Mouse (Mus musculus): ENCODE data around the gene Cnpy3.
"Not testable (repeated sequence)": the region's sequence is repeated elsewhere in the genome, so short reads cannot be mapped to it uniquely, and the experiment has no call there.

Cnpy3 gene

DNA sequence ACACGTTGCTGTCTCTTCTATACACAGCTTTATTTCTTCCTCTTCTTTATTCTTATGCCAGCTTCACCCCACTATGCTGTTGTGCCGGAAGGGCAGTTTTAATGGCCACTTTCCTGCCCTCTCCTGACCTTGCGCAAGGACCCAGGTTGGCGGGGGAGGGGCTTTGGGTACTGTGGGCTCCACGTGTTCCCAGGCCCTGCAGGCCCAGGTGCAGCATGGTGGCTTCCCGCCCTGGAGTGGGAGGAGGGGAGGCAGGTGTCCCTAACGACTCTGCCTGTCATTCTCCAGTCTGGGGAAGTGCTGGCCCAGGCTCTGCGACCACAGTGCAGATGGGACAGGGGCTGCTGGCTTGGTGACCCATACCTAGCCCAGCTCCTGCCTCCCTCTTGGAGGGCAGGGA is 15.9 kb upstream of the Cnpy3 start:
- no peak for DNase-seq (ENCODE audit: extremely low spot score, low read depth, low spot score)

DNA sequence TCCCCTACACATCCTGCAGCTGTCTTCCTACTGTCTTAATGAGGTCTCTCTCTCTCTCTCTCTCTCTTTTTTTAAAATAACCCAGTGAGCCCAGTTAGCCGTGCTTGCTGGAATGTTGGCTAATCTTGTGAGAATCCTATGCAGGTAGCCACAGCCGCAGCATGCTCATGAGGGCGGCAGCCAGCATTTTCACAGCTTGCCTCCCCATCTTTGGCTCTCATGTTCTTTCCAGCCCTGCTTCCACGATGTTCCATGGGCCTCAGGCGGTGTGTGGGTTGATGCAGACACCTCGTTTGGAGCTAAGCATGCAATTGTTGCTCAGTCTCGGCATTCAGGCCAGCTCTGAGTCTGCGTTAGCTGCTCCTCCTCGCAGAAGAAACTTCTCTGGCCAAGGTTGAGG is 12.9 kb upstream of the Cnpy3 start:
- DNase-seq (ENCODE audit: extremely low spot score, low read depth, low spot score) = not testable (repeated sequence)

GRCm38 (mm10) chr17:46763544-46763943 is 11.5 kb upstream of the Cnpy3 start, which contains the start of gene Ptcra:
Gene Ptcra (minus strand): TSS chr17:46763712.
- no peak for DNase-seq (ENCODE audit: extremely low spot score, low read depth, low spot score)

DNA sequence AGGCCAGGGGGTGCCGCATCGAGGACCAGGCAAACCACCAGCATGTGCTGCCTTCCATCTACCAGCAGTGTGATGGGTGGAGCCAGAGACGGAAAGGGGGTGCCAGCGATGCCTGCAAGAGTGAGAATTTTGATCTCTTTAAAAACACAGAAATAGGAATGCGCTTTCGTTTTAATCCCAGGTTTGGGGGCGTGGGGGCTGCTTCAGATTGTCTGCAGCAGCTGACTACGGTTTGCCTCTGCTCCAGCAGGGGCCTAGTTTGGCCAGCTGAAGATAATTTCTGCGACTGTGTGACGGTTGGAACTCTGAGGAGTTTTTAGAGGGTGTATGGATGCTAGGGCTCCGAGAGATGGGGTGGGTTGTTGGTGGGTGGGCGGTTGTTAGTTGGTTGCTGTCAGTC is 6.7 kb upstream of the Cnpy3 start:
- DNase-seq (ENCODE audit: extremely low spot score, low read depth, low spot score) = no peak

- no peak for DNase-seq (ENCODE audit: extremely low spot score, low read depth, low spot score)
Measured at GRCm38 (mm10) chr17:46751056-46751793, 789 bp downstream of the Cnpy3 start.

GRCm38 (mm10) chr17:46750580-46750979 is 1.4 kb downstream of the Cnpy3 start:
- no peak for DNase-seq (ENCODE audit: extremely low spot score, low read depth, low spot score)

- DNase-seq (ENCODE audit: extremely low spot score, low read depth, low spot score) = no peak
Measured at GRCm38 (mm10) chr17:46749282-46749681, 2.7 kb downstream of the Cnpy3 start.

DNA sequence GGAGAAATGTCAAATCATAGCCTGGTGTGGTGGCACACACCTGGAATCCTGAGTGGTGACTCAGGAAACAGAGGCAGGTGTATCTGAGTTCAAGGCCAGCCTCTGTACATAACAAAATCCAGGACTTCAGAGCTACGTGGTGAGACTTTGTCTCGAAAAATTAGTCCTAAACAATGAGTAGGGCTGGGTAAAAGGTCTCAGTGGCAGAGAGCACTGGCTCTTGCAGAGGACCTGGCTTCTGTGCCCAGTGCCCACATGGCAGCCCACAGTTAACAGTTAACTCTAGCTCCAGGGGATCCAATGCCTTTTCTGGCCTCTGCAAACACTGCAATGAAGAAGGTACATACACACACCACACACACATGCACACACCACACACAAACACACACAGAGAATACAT is 4.2 kb downstream of the Cnpy3 start:
- DNase-seq (ENCODE audit: extremely low spot score, low read depth, low spot score) = no peak

DNA sequence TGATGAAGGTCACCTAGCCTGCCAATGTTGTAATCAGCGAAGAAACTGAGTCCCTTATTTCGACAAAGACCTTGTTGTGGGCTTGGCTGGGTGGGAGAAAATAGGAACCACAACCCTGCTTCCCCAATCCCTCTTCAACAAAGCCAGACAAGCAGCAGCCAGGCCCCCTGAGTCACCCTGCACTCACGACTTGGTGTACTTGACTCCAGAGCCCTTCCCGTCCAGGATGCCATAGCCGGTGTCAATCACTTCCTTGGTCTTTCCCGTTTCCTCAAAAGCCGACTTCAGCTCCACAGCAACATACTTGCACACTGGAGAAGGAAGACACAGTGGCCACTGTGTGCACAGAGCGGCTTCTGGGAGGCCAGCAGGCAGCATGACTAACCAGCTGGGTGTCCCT is 4.8 kb downstream of the Cnpy3 start:
- DNase-seq (ENCODE audit: extremely low spot score, low read depth, low spot score) = no peak

DNA sequence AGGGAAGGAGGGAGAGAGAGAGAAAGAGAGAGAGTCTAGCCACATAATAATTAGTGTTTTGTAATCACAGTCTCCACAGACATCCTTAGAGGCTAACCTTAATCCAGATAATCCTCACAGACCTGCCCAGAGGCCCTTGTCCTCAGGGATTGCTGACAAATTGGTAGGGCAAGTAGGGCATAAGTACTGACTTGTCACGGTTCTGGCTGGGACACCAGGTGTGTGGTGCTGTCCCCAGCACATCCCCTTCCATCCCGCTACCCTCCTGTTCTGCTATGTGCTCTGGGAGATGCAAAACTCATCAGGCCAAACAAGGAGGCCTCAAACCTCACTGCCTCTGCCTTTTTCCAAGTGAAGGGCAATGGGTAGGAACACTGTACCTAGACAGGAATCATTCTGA is 6.5 kb downstream of the Cnpy3 start:
- DNase-seq (ENCODE audit: extremely low spot score, low read depth, low spot score) = no peak

DNA sequence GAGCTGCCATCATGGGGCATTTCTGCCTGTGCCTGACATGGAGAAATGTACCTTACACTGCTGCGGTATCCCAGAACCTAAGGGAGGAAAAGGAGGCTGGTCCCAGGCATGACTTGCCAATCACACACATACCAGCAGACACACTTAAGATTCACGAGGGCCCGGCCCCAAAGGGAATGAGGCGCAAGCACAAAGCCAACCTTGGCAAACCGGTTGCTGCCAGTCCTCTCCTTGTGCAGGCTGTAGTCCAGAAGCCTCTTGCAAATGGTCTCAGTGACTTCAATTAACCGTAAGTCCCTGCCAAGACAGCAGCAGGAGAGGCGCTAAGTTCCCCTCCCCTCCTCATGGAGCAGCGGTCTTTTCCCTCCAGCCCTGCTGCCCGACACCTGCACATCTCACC is 9.0 kb downstream of the Cnpy3 start:
- no peak for DNase-seq (ENCODE audit: extremely low spot score, low read depth, low spot score)

DNA sequence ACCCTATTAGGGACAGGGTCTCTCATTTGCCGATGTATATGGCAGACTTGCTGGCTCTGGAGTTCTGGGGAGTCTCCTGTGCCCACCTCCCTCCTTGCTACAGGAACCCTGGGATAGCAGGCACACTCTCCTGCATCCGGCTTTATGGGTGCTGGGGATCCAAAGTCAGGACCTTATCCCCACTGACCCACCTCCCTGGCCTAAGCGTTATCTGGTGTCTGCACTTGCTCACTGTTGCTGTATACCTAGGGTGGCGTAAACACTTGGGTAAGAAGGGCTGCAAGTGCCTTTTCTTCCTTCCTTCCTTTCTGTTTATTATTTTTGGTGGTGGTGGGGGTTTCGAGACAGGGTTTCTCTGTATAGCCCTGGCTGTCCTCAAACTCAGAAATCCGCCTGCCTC is 10.7 kb downstream of the Cnpy3 start:
- no peak for DNase-seq (ENCODE audit: extremely low spot score, low read depth, low spot score)

DNA sequence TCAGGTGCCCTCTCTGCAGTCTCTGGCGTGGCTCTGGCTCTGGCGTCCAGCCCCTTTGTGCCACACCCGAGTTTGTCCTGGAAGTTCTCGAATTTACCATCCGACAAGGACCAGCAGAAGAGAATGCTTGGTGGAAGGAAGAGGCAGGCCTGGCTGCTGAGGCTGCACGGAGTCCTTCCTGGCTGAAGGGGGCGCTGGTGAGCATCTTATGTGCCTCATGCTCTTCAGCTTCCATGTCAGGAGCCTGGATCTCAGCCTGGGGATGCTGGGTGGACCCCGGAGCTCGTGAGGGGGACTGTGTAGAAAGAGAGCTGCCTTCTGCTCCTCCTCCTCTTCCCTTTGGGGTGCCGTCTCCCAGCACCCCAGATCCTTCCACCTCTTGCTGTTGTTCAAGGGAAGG is 15.9 kb downstream of the Cnpy3 start:
- DNase-seq (ENCODE audit: extremely low spot score, low read depth, low spot score) = no peak

- DNase-seq (ENCODE audit: extremely low spot score, low read depth, low spot score) = no peak
Measured at GRCm38 (mm10) chr17:46735287-46735686, 16.7 kb downstream of the Cnpy3 start.

DNA sequence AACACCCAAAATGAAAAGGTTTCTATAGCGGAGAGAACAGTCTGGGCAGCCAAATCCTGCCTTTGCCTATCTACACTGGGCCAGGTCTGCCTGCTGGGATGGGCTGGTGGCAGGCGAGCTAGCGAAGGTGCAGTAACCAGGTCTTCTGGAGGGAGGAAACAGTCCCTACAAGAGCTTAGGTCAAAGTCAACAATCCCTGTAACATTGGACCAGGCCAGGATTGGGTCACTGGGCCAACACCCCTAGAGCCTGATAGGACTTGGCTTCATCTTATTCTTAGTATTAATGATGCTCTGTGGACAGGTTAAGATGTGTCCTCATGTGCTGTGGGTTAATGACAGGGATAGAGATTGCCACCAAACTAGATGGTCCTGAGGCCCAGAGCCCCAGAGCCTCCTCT is 18.0 kb downstream of the Cnpy3 start:
- DNase-seq (ENCODE audit: extremely low spot score, low read depth, low spot score) = no peak

DNA sequence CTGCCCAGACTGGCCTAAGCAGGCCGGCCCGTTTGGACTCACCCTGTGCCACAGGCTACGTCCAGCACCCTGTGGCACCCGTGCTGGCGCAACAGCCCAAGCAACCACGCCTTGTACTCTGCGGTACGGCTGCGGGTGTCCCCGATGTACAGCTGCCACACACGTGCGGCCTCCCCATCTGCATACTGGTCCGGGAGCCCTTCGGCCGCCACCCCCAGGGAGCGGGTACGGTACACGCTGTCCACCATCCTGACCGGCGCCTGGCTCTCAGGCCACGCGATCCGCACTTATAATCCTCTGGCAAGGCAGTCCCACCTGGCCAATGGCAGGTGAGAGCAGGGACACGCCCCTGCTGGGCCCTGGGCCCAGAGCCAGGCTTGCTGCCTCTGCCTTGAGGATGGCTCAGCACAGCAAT is 23.1 kb downstream of the Cnpy3 start, which contains the start of gene Gnmt:
Gnmt (minus strand) TSS at position 265 of the 415 bp plus-strand sequence.
- DNase-seq (ENCODE audit: extremely low spot score, low read depth, low spot score) = no peak

DNA sequence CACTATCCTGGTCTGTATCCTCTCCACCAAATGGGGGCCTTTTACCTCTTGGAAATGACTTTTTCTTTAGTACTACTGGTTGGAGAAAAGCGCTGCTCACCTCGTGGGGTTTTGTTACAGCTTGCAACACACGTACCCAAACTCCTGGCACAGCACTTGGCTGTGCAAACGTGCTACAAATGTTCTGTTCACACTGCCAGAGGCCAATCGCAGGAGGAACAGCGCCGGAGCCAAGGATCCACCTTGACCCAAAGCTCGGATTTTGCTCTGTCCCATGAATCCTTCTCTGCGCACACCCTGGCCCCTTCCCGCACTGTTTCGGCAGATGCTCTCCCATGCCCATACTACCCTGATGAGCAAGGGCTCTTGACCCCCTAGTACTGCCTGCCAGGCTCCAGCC is 23.5 kb downstream of the Cnpy3 start:
- no peak for DNase-seq (ENCODE audit: extremely low spot score, low read depth, low spot score)

DNA sequence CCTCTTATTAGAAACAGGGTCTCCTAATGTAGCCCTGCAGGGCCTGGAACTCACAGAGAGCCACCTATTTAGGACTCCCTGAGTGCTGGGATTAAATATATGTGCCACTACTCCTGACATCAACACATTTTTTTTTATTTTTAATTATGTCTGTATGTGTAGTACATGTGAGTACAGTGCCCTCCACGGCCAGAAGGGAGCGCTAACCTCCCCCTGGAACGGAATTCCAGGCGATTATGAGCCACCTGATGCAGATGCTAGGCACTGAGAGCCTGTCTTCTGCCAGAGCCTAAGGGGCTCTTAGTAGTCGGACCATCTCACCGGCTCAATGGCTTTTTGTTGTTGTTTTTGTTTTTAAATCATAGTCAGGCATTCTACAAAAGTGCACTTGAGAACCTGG is 24.0 kb downstream of the Cnpy3 start:
- no peak for DNase-seq (ENCODE audit: extremely low spot score, low read depth, low spot score)

DNA sequence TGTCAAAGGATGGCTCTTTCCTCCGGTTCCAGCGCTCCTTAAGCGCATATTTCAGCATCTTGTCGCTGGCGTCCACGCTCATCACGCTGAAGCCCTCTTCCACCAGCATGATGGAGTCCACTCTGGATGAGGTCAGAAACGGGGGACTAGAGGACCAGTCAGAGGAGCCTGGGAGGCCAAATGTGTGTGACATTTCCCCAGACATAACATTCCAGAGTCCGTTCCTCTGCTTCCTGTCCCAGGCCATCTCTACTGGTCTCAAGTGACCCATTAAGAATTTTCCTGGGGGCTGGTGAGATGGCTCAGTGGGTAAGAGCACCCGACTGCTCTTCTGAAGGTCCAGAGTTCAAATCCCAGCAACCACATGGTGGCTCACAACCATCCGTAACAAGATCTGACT is 24.7 kb downstream of the Cnpy3 start:
- no peak for DNase-seq (ENCODE audit: extremely low spot score, low read depth, low spot score)

DNA sequence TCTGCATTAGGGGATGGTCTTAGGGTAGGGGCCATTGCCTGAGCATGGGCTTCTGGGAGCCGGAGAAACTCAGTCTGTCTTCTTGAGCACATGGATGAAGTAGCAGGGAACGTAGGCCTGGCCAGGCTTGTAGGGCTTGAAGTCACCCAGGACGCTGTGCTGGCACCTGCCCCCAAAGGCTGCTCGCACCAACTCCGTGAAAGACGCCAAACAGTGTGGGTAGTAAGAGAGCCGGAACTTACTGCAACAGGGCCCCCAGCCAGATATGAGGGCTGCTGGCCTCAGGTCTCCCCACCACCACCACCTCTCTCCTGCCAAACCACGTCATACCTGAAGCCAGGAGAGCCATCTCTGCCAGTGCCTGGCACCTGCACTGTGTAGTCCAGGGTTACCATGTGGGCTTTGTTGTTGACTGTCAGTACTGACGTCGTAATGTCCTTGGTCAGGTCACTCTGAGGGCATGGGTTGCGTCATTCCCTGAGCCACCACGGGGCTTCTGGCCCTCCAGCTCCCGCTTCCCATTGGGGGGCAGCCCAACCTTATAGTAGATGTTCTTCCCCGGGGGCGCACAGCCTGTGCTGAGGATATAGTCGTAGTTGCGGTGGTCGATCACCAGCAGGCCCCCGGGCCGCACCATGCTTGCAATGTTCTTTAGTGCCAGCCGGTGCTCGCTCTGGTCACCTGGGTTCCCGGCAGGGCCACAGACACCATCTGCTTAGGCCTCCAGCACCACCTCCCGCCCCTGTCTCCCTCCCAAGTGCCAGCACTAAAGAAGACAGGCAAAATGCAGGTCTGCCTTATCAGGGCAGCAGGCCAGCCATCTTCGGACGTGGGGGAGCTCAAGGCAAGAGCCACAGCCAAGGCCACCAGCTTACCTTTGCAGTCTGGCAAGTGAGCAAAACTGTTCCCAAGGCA is 26.0 kb downstream of the Cnpy3 start:
- DNase-seq (ENCODE audit: extremely low spot score, low read depth, low spot score) = no peak

DNA sequence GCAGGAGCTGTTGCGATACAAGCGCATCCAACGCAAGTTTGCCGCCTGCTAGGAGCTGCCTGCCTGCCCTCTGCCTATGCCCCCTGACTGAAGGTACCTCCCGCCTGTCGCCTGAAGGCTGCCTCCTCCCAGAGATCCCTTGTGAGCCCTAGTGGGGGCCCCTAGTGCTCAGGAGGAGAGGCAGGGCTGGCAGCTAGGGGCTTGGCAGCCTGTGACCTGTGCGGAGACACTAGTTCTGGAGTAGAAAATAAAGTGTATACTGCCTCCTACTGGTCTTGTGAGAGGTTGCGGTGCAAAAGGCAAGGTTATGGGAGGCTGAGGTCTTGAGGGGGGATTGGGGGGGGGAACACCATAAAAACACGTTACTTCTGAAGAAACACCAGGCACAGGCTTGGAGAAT is 26.7 kb downstream of the Cnpy3 start:
- DNase-seq (ENCODE audit: extremely low spot score, low read depth, low spot score) = peak; percentile 26

DNA sequence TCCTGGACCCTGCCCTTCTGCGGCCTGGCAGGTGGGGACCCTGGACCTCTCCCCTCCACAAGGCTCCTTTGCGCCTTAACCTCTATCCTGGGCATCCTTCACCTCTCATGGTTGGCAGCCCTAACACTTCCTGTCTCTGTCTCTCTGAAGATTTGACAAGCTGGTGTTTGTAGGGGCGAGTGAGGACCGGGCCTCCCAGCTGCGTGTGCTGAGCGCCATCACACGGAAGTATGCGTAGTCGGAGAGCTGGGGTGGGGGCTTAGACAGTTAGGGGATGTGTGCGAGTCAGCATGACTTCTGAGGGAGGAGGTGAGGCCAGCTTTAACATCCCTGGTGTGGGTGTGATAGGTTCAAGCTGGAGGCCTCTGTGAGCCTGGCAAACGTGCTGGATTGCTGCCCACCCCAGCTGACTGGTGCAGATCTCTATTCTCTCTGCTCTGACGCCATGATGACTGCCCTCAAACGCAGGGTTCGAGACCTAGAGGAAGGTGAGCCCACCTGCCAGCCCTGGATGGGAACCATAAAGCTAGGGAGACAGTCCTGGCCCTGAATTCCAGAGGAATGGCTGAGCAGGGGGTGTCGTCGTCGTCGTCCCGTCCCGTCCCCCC is 27.4 kb downstream of the Cnpy3 start:
- DNase-seq (ENCODE audit: extremely low spot score, low read depth, low spot score) = no peak
